Mouse (Mus musculus) neural tube, embryonic 13.5 days (tissue): ENCODE data around the gene Ms4a10. TPM values are rescaled to one million over a fixed set of nuclear protein-coding genes. Genes with fewer than 3 reads are reported as not detected.

Source experiments
- polyA plus RNA-seq: library from polyadenylated mRNA; unstranded; fragments of >200 nt; fragmentation: Nextera tagmentation; extraction: Ambion mirVana; gene quantifications from 2 replicates; pipeline ENCODE4 v1.2.1, GENCODE M21; 2015

Gene Ms4a10
- polyA plus RNA-seq, 1 experiment from 2014 or later = not detected

Other genes starting within 250 kb of the Ms4a10 start
- 0.54 and 0.58 TPM in 2 replicates for gene Cd5, start 235.7 kb downstream of the Ms4a10 start, polyA plus RNA-seq
- not detected in 2 replicates for gene Cd6, start 144.6 kb downstream of the Ms4a10 start, polyA plus RNA-seq
- 0.12 and 0.33 TPM in 2 replicates for gene Slc15a3, start 134.9 kb downstream of the Ms4a10 start, polyA plus RNA-seq
- 154 and 169 TPM in 2 replicates for gene Tmem132a, start 104.7 kb downstream of the Ms4a10 start, polyA plus RNA-seq
- gene Tmem109, start 92.7 kb downstream of the Ms4a10 start, polyA plus RNA-seq = 39.5 and 41.9 TPM in 2 replicates
- 37.3 and 41.7 TPM in 2 replicates for gene Prpf19, start 79.4 kb downstream of the Ms4a10 start, polyA plus RNA-seq
- gene Zp1, start 54.0 kb downstream of the Ms4a10 start, polyA plus RNA-seq = not detected in 2 replicates
- not detected in 2 replicates for gene Ptgdr2, start 37.5 kb downstream of the Ms4a10 start, polyA plus RNA-seq
- 14.6 and 15.3 TPM in 2 replicates for gene Ccdc86, start 25.4 kb downstream of the Ms4a10 start, polyA plus RNA-seq
- gene Ms4a15, start 18.6 kb upstream of the Ms4a10 start, polyA plus RNA-seq = not detected in 2 replicates
- gene Ms4a18, start 43.4 kb upstream of the Ms4a10 start, polyA plus RNA-seq = not detected in 2 replicates
- gene Ms4a8a, start 106.4 kb upstream of the Ms4a10 start, polyA plus RNA-seq = not detected in 2 replicates
- not detected in 2 replicates for gene 1700017D01Rik, start 156.2 kb upstream of the Ms4a10 start, polyA plus RNA-seq
- gene 1700025F22Rik, start 190.7 kb upstream of the Ms4a10 start, polyA plus RNA-seq = not detected in 2 replicates
- not detected in 2 replicates for gene Ms4a13, start 222.1 kb upstream of the Ms4a10 start, polyA plus RNA-seq